Comparison of ENCODE assay signal across 8 mouse cellular contexts in the genomic region with DNA sequence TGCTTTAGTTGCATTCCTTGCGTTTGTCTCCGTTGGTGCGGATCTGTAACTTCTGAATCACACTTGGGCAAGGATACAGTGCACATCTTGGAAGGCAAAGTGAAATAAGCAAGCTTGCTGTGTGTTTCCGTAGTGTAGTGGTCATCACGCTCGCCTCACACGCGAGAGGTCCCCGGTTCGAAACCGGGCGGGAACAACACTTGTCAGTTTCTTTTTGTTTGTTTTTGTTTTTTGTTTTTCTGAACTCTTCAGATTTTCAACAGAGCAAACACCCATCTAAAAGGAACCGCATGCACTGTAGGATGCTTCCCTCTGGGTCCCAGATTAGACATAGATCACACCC. TPM values are rescaled to one million over a fixed set of nuclear protein-coding genes. Genes with fewer than 3 reads are reported as not detected.
DNase-seq lines count a peak whose midpoint lies in the region; ATAC-seq lines count a peak whose summit lies in the region.

No protein-coding gene starts in this region.

- no peaks in the 10 kb centered on the region for H3K4me1 ChIP-seq in stomach, embryonic 14.5 days (ENCODE audit: control insufficient read depth, insufficient read depth, low read length)

- H3K9me3 ChIP-seq in stomach, embryonic 14.5 days (ENCODE audit: control insufficient read depth, low read depth, low read length) = no peaks in the 10 kb centered on the region

- peak; percentile 57 for DNase-seq in urinary bladder, postnatal 14 days (ENCODE audit: low spot score)
- no peak for DNase-seq in urinary bladder, postnatal 10 days (ENCODE audit: low spot score)
- DNase-seq in adrenal gland, postnatal 36 days = peak; percentile 21 to 27
- DNase-seq in forelimb bud, embryonic 11.5 days (ENCODE audit: low read depth, low spot score) = peak; percentile 88
- peak; percentile 66 to 84 for DNase-seq in layer of hippocampus, postnatal 25 days (ENCODE audit: extremely low spot score in 1 of 2, low spot score in 1 of 2)
- DNase-seq in lung, postnatal 36 days = peak; percentile 51
- no peak for DNase-seq in gastrocnemius, postnatal 14 days

- WGBS in stomach, embryonic 14.5 days = 1% methylated on average over 13 of the region's 13 CpGs

- H3K27me3 ChIP-seq in stomach, embryonic 14.5 days (ENCODE audit: control insufficient read depth, insufficient read depth, low read length) = no peaks in the 10 kb centered on the region

- peak overlapping the region; percentile 45 for H3K4me3 ChIP-seq in stomach, embryonic 14.5 days (ENCODE audit: low read depth, low read length)

- intact Hi-C loops in gastrocnemius, postnatal 14 days (cut with DNase I; ENCODE audit: low total_unique reads) = loop anchor here (5.0 kb wide), 1 partner anchor 102 kb away; no protein-coding TSS in a partner anchor

- ATAC-seq in stomach, embryonic 14.5 days (ENCODE audit: insufficient number of reproducible peaks, insufficient read depth, low FRiP score, low read depth) = peak; percentile 49; the same call in 1 of the 2 replicates

- H3K36me3 ChIP-seq in stomach, embryonic 14.5 days (ENCODE audit: control insufficient read depth, insufficient read depth, low read length) = no peaks in the 10 kb centered on the region

- no peak overlapping the region for H3K9ac ChIP-seq in stomach, embryonic 14.5 days (replicated peaks; ENCODE audit: low read depth, low read length)

- peak overlapping the region; percentile 60 for H3K4me2 ChIP-seq in stomach, embryonic 14.5 days (replicated peaks; ENCODE audit: low read depth, low read length)

- no peak overlapping the region for H3K27ac ChIP-seq in stomach, embryonic 14.5 days (ENCODE audit: low read length)

RNA-seq across cellular contexts. Expression of a gene that starts 53.0 kb away (rescaled TPM):
- not detected for total RNA-seq in adrenal gland, postnatal 36 days (2021)
- not detected for total RNA-seq in layer of hippocampus, postnatal 25 days (2021)
- not detected in 2 replicates for polyA plus RNA-seq in stomach, embryonic 14.5 days (2014; fragmentation: Nextera tagmentation; extraction: Ambion mirVana)
- total RNA-seq in gastrocnemius, postnatal 14 days (2021) = not detected

Comparison
In these comparisons a context has a peak if more than half of its experiments do, and no peak if none do; other contexts are left out.
1. DNase-seq: peak in urinary bladder, postnatal 14 days (single experiment), adrenal gland, postnatal 36 days (2 of 2), forelimb bud, embryonic 11.5 days (single experiment), layer of hippocampus, postnatal 25 days (2 of 2) and lung, postnatal 36 days (single experiment); none in urinary bladder, postnatal 10 days (single experiment) and gastrocnemius, postnatal 14 days (single experiment).